Mouse (Mus musculus): ENCODE data around the gene Rap2c.

The Rap2c gene

GRCm38 (mm10) chrX:50969907-50970306 lies 47.9 kb downstream of the Rap2c start:
- DNase-seq (ENCODE audit: extremely low read depth, low read depth, low spot score), result no peak

GRCm38 (mm10) chrX:50968157-50968932 lies 49.5 kb downstream of the Rap2c start:
- no peak for DNase-seq (ENCODE audit: extremely low read depth, low read depth, low spot score)

GRCm38 (mm10) chrX:50965157-50965556 lies 52.7 kb downstream of the Rap2c start:
- no peak for DNase-seq (ENCODE audit: extremely low read depth, low read depth, low spot score)

GRCm38 (mm10) chrX:50962955-50963354 lies 54.9 kb downstream of the Rap2c start:
- no peak for DNase-seq (ENCODE audit: extremely low read depth, low read depth, low spot score)
